Mouse (Mus musculus) adrenal gland, adult (tissue): ENCODE data around the gene Sh2d3c.

ENCODE experiments used
- DNase-seq, 2 experiments: peaks; one replicate each; pipeline ENCODE4 v3.0.0; 2022 to 2023; ENCODE audit warnings: low spot score in 1 of 2; ENCODE audit not compliant: inconsistent age in 2 of 2

The Sh2d3c gene

DNA sequence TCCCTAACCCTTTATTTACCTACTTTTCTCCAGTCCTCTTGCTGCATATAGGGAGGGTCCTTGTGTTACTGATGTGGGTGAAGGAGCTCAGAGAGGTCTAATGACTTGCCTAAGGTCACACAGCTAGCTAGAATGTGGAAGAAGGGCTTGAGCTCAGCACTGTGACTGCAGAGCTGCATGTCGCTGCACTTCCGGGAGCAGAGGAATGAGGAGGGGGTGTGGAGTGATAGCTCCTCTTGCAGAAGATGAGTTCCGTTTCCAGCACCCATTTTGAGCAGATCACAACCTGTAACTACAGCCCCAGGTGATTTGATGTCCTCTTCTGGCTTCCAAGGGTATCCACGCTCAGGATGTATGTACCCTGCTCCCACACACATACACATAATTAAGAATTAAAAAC, 3.3 kb downstream of the Sh2d3c start:
- no peak for DNase-seq

DNA sequence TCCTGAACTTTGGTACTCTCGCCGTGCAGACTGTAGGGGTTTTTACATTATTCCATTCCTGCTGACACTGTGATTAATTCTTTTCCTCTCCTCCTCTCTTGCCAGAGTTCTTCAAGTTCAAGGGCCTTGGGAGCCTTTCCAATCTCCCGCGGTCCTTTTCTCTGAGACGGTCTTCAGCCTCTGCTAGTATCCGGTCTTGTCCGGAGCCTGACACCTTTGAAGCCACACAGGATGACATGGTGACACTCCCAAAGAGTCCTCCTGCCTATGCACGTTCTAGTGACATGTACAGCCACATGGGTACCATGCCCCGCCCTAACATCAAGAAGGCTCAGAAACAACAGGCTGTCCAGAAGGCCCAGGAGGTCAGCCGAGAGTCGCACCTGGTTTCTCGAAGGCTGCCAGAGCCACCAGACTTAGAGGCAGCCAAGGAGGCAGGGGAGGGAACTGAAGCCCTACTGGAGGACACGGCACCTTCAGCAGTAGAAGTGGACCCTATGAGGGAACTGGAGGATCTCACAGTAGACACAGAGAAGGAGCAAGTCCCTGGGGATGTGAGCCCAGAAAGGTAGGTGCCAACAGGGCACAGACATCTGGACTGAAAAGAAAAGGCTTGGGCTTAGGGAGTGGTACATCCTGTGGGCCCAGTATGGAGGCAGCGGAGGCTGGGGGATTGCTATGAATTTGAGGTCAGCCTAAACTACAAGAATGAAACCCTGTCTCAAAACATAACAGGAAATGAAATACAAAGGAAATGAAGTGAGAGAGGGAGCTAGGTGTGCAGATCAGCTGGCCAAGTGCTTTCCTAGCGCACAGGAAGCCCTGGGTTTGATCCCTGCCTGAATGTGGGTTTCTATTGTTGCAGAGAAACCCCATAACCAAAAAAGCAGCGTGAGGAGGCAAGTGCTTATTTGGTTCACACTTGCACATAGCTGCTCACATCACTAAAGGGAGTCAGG, 4.3 kb downstream of the Sh2d3c start:
- DNase-seq, result peak; percentile 63 to 79

DNA sequence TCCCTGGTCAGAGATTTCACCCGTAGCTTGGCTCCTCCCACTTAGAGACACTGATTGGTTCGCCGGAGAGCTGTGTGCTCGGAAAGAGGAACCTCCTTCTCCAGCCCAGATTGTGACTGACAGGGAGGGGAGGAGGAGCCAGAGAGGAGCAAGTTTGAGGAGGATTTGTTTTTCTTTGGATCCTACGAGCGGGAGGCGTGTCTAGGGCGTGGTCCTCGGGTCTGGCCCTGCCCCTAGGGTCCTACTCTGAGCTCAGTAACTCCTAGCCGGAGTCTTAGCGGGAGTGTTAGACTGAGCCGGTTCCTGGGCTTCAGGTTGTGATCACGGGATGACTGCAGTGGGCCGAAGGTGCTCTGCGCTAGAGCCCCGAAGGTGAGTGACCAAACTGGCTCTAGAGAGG, 6.6 kb downstream of the Sh2d3c start:
- peak; percentile 95 to 97 for DNase-seq

DNA sequence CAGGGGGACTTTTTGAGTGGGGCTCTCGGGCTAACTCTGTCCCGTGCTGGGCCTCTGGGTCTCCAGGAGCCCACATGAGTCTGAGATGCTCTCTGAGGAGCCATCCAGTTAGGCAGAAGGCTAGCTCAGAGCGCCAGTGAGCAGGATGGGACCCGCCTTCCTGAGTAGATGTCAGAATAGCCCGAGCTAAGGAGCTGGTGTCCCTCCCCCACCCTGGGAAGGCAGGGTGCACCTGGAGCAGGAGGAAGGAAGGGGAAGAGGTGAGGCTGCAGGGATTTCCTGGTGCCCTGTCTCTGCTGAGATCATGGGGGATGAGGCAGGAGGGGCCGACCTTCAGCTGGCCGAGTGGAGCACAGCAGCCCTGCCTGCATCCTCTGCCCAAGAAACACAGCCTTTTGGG, 7.6 kb downstream of the Sh2d3c start:
- peak; percentile 74 to 82 for DNase-seq

DNA sequence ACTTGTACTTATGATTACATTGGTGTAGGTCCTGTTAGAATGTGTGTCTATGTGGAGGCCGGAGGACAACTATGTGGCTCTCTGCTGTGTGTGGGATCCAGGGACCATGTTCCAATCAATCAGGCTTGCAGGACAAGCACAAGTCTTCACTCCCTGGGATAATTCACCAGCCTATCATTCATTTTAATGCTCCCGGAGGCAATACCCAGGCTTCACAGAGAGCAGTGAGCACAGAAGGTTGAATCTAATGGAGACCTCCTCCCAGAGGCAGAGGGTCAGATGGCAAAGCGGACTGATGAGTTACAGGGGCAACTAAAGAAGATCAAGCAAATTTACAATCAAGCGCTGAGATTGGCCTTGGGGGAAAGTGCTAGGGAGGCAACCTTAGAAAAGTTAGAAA, 8.7 kb downstream of the Sh2d3c start:
- no peak for DNase-seq

DNA sequence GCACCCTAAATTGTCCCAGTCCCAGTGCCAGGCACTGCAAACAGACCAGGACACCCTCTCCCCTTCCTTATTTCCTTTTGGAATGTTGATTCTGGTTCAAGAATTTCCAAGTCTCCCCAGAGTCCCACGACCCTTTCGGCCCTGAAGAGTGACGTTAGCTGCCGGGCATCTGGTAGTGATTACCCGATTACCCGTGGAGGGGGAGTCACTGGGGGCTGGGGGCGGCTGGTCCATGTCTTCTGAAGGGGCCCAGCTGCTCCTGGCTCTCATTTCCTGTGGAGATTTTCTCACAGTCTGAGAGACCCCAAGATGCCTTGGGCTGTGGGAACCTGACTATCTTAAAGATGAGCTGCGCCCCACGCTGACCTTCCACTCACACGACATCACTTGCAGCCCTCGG, 10.0 kb downstream of the Sh2d3c start:
- DNase-seq, result no peak

DNA sequence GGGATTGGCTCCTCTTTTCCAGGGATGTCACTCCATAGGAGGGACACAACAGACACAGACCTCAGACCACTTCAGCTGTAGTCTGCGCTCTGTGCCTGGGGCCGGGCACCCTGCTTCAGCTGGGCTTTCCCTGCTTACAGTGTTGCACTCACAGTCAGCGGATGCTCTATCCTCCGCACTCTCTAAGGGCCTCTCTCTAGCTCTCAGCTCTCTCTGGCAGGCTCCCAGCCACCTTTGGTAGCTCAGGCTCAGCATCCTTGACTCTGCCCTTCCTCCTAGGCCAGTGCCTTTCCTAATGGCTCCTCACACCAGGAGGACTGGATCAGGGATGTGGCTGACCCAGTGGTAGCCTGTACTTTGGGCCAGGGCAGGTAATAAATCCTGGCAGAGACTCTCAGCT, 11.1 kb downstream of the Sh2d3c start:
- no peak for DNase-seq

DNA sequence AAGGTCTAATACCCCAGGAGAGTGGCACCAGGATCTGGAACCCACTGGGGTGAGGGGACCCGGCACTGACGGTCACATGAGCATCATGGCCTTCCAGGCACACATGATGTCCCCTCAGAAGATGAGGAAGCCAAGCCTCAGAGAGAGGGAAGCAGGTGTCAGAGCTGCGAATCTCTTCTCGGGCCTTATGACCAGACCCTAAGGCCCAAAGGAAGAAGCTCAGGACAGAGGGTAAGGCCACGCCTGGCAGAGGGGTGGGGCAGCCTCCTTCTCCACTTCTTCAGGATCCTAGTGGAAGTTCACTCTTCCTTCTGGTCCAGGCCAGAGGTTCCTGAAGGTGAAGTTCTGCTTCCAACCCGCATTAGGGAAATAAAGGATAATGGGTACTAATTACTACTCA, 11.8 kb downstream of the Sh2d3c start:
- no peak for DNase-seq

DNA sequence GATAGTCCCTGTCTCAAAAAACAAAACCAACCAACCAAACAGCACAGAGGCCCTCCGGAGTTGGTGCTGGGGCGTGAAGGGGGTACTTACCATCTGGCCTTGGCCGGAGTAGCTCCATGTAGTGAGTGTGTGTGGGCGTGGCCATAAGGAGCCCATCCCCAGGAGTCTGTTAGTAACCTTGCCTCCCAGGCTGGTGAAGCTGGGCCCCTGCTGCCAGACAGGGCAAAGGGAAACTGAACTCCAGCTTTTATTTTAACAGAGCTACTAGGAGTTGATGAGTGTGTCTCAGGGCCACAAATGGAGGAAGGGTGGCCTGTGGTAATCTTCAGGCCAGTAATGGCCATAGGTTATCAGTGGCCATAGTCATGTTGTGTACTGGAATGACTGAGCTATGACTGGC, 13.6 kb downstream of the Sh2d3c start:
- DNase-seq, result peak in 1 of 2 experiments; percentile 48

DNA sequence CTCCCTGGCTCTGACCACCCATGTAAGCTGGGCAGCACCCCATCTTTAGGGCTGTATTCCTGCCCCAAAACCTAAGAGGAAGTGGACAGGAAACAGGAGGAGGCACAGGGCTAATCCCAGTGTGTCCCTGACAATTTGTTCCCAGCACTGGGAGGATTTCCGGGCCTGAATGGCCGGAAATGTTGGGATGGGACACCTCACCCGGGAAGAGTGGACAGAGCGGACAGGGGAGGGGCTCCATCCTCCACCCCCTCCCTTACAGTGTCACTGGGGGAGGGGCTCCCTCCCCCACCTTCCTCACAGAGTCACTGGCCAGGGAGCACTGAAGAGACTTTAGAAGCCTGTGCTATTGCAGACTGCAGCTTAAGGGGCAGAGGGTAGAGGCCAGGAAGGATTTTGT, 14.1 kb downstream of the Sh2d3c start:
- DNase-seq, result peak; percentile 71 to 76

DNA sequence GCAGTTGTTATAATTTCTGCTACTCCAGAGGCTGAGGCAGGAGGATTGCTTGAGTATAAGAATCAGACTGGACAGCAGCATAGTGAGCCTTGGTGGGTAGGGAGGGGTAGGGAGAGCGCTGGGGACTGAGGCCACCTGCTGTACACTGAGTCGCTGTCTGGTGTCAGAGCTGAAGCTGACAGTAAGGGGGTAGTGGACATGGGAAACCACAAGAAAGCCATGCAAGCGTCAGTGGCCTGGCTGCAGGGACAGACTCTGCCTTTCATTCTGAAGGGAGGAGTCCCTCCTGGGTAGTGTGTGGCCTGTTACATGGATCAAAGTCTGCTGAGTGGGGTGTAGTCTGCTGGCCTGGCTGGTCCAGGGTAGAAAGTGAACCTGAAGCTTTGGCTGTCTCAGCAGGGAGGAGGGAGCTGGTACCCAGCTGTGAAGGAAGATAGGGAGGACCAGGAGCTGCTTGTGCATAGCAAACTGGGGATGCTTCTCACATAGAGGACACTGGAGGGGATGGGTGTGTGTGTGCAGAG, 15.5 kb downstream of the Sh2d3c start:
- DNase-seq, result no peak

DNA sequence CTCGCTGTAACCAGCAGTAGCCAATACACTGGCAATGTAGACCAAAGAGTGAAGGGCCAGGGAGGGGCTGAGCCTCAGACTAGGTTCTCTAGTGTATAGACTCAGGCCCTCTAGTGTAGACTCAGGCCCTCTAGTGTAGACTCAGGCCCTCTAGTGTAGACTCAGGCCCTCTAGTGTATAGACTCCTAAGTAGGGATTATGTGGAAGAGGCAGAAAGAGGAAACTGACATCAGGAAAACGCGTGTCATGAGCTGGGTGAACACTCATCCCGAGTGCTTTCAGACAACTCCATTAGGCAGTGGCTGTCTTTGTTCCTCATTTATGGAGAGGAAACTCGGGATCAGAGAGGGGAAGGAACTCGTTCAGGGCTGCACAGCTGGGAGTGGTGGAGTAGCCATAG, 16.2 kb downstream of the Sh2d3c start:
- DNase-seq, result no peak

DNA sequence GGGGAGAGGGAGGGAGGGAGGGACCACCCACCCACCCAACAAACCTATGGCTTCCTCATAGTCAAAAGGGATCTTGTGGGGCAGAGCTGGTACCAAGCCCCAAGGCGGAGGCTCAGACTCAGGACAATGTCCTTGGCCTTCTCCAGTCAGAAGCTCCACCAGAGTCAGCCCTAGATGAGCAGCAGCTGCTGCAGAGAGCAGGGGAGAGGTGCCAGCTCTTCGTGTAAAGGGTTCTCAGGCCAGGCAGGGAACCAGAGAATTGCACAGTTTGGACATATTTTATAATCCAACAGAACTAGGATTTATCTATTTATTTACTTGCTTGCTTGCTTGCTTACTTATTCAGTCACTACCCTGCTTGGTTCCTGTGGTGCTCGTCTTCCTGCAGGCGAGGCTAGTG, 18.5 kb downstream of the Sh2d3c start:
- DNase-seq, result peak; percentile 53 to 67

DNA sequence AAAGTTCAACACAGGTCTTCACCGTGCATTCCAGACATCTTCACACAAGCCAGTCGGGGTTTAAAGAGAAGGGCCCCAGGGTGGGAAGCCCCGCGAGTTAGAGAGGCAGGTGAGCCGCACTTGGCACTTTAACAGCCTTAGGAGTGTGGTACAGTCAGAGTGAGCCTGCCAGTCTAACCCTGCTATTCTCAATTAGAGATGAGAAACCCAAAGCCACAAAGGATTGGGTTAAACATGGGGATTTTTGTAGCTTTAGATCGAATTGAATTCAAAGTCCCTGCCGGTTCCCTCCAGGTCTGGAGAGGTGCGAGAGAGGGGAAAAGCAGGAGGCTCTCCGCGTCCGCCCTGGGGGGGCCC, 20.0 kb downstream of the Sh2d3c start, which contains the start of gene 6330409D20Rik:
Gene 6330409D20Rik, minus strand, starts transcription at position 101 of the 357 bp plus-strand sequence.
- DNase-seq, result no peak

DNA sequence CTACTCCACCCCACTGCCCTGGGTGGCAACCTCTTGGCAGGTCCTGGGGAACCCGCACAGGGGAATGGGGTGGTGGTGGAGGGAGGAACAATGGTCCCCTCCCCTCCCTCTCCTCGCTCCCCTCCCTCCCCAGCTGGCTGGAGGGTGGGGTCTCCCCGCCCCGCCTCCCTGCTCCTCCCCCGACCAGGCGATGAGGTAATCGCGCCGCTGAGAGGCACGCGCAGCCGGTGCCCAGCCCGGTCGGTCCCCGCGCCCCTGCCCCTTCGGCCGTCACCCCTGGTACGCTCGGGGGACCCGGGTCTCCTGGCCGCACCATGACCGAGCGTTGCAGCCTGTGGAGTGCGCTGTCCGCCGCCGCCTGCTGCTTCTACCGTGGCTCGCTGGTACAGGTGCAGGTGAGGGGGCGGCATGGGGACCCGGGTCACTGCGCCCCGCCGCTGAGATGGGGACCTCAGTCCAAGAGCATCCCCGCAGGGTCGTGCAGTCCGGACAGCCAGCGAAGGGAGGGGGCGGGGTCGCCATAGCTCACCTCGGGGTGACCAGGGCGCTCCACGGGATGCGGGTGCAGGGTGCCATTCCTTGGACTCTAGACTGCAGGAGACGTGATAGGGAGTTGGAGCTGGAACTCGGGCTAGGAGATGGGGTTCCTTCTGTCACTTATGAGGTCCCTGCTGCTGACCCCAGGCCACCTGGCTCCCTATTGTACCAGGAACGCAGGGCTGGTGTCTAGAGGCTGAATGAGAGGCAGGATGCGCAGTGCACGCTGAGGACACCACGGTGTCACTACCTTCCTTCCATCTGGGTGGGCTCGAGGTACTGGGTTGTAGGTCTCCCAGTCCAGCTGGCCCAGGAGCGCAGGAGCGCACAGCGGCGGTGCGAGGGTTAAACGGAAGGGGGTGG, 20.7 kb downstream of the Sh2d3c start:
- DNase-seq, result peak; percentile 54 to 60

DNA sequence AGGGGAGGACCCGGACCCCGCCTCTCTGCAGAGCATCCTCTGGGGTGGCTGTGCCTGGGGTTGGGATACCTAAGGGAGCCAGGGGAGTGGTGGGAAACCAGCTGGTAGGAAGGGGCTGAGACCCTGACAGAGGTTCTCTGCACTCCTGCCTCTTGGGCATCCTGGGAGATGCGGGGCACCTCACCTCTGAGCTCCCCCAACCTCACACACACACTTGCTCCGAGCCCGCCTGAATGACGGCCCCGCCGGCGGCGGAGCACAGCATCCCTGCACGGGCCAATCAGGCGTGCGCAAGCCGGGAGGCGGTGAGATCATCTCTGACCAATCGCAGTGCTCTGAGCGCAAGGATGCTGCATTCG, 21.3 kb downstream of the Sh2d3c start:
- no peak for DNase-seq

DNA sequence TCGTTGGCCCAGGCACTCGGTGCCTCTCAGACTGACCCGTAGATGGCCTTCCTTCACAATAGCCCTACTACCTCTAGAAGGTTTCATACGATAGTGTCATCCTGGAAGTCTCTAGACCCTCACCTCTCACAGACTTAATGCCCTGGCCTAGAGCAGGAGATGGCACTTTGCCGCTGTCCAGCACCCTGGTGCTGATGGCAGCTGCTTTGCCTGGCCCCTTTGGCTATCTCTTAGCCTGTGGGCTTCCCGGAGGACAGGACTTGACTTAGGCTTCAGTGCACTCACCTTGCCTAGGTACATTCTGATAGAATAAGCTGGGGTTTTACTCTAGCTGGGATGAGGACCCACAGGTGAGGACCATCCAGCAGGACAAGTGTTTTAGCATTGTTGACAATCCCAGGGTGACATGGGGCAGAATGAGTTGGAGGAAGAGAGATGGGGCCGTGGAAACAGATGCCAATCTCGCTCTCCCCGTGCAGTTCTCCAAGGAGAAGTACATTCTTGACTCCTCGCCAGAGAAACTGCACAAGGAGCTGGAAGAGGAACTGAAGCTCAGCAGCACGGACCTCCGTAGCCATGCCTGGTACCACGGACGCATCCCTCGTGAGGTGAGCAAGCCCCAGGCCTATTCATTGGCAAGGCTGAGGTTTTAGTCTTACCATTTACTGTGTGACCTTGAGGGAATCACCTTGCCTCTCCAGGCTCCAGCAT, 23.6 kb downstream of the Sh2d3c start:
- DNase-seq, result no peak

DNA sequence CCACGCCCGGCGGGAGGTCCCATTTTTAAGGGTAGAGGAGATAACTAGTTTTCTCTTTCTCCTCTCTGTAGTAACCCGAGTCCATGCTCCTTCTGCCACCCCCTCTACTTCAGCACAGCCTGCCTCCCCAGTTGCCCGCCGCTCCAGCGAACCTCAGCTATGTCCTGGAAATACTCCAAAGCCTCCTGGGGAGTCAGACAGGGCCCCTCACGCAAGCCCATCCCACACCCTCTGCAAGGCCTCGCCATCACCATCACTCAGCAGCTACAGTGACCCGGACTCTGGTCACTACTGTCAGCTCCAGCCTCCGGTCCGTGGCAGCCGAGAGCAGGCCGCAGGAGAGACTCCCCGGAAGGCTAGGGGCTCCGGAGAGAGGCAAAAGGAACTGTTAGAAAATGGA, 28.2 kb downstream of the Sh2d3c start:
- no peak for DNase-seq

DNA sequence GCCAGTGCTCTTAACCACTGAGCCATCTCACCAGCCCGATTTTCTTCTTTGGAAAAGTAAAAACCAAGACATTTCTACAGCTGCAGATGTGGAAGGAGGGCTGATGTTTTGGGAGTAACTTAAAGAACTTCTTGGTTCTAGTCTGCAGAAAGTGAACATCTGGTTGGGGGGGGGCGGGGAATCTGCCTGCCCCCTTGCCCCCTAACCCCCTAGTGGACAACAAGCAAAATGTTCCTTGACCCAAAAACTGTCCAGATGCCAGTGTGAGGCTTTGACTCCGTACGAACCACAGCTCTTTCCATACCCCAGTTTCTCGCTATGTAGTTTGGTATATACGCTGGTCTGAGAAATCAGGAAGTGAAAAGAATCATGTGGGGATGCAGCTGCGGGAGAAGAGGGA, 29.3 kb downstream of the Sh2d3c start:
- DNase-seq, result no peak

DNA sequence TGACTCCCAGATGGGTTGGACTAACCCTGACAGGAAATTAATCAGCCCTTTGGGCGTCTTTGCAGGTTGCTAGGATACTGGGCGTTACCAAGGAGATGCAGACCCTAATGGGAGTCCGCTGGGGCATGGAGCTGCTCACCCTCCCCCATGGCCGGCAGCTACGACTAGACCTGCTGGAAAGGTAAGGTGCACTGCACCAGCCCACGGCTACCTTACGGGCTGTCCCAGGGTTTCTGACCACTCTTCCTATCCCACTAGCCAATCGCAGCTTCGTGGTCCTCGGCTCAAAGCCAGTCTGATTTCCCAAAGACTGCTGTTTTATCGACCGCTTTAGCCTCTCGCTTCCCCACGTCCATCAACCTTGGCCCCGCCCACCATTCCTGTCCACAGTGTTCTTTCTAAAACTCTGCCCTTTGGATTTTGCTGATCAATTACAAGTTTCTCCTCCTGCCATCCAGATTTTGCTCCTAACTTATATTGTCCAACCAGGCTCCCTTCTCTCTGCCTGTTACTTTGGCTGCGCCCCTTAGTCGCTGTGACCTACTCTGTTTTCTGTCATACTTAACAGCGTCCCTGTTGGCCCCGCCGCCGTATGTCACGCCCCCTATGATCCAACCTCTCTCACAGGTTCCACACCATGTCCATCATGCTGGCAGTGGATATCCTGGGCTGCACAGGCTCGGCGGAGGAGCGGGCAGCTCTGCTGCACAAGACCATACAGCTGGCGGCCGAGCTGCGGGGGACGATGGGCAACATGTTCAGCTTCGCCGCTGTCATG, 30.2 kb downstream of the Sh2d3c start:
- DNase-seq, result peak; percentile 87 to 94
